Comparison of ENCODE assay signal across 30 mouse cellular contexts in the genomic region with DNA sequence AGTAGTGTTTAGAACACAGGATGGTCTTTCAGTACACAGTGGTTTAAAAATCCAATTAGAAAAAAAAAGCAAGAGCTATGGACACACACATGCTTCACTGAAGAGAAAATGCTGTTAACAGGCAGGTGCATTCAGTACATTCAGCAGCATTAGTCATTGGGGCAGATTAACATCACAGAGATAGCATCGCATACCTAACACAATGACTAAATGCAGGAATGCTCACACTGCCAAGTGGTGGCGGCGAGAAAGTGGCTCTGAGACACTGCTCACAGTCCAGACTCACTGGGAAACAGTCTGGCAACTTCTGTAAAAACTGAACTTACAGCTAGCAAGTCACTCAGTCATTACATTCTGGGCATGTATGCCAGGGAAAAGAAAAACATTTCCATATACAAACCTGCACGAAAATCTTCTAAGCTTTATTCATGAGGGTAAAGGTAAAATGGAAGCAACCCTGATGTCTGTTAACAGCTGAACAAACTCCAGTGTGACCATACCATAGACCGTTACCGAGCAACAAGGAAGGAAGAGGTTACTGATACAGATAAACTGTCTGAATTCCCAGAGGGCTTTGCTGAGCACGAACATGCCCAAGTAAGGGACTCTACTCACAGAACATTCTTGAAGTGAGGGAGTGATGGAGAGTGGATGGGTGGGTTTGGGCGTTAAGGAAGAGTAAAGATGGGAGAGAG.
DNase-seq lines count a peak whose midpoint lies in the region; ATAC-seq and TF ChIP-seq lines count a peak whose summit lies in the region.
"Had no signal": no experiment of that assay in that cellular context is flagged by ENCODE, and none has a peak within 500 bp of the region (broad histone marks: within the 10 kb centered on the region; RNA-seq: fewer than 3 reads in every experiment).

No protein-coding gene starts in this region.

- peak; percentile 77 for DNase-seq in 3134 (ENCODE audit: extremely low read depth, insufficient read length, low spot score)
- peak; percentile 82 for DNase-seq in 3T3-L1 (ENCODE audit: low read depth, low spot score)
- DNase-seq in Muller cell, postnatal 12 days (ENCODE audit: inconsistent ontology term), result peak; percentile 86
- DNase-seq in brain, adult 2 months (ENCODE audit: low read depth, low spot score), result peak; percentile 33
- DNase-seq in kidney, adult 8-10 months, result no peak
- no peak for DNase-seq in spleen, adult 18-20 months
- no peak for DNase-seq in midbrain, postnatal 0 days (ENCODE audit: low spot score)
- no peak for DNase-seq in thymus, postnatal 14 days
- DNase-seq: adrenal gland, adult 2 months; adrenal gland, postnatal 36 days; cerebellum, adult 2 months; cerebellum, postnatal 14 days; gastrocnemius, postnatal 25 days; heart, postnatal 10 days; kidney, adult 18-20 months; kidney, postnatal 36 days; liver, embryonic 13.5 days; lung, adult 2 months; lung, postnatal 14 days; right cerebral cortex, postnatal 4 days had no signal

- no peaks in the 10 kb centered on the region for H3K9me3 ChIP-seq in midbrain, postnatal 0 days (ENCODE audit: low read length)
- H3K9me3 ChIP-seq: forebrain, embryonic 13.5 days; heart, embryonic 13.5 days; limb, embryonic 10.5 days; limb, embryonic 15.5 days; liver, embryonic 13.5 days; midbrain, embryonic 10.5 days; neural tube, embryonic 13.5 days had no signal

- H3K27me3 ChIP-seq in midbrain, postnatal 0 days (ENCODE audit: insufficient read depth, low read length), result 0 out of 2 replicates have a peak, but pooled peaks cover 5% of the 10 kb centered on the region
- H3K27me3 ChIP-seq: forebrain, embryonic 13.5 days; heart, embryonic 13.5 days; limb, embryonic 15.5 days; liver, embryonic 13.5 days had no signal

- no peak overlapping the region for H3K9ac ChIP-seq in midbrain, postnatal 0 days (replicated peaks; ENCODE audit: low read length, poor library complexity, severe bottlenecking)
- H3K9ac ChIP-seq: forebrain, embryonic 13.5 days; heart, embryonic 13.5 days; limb, embryonic 15.5 days; liver, embryonic 13.5 days; neural tube, embryonic 13.5 days had no signal

- TF ChIP-seq CTCF in midbrain, postnatal 0 days (IDR thresholded peaks at IDR 0.05), result no peak

- no peak overlapping the region for H3K4me2 ChIP-seq in midbrain, postnatal 0 days (ENCODE audit: low read depth, low read length, poor library complexity, severe bottlenecking)
- H3K4me2 ChIP-seq: forebrain, embryonic 13.5 days; heart, embryonic 13.5 days; limb, embryonic 15.5 days; liver, embryonic 13.5 days; neural tube, embryonic 13.5 days had no signal

- no peak overlapping the region for H3K4me3 ChIP-seq in midbrain, postnatal 0 days (ENCODE audit: low read depth, low read length)
- H3K4me3 ChIP-seq: forebrain, embryonic 13.5 days; heart, embryonic 13.5 days; layer of hippocampus, adult 2 months; limb, embryonic 10.5 days; limb, embryonic 15.5 days; liver, embryonic 13.5 days; midbrain, embryonic 10.5 days; neural tube, embryonic 13.5 days had no signal

- 76% methylated on average over 8 of the region's 8 CpGs for WGBS in midbrain, postnatal 0 days

- no peak for ATAC-seq in midbrain, postnatal 0 days (ENCODE audit: low FRiP score)
- ATAC-seq: activated CD4-positive, CD25-positive, alpha-beta regulatory T cell, adult 4 months; forebrain, embryonic 13.5 days; hindbrain, embryonic 16.5 days; midbrain, embryonic 16.5 days had no signal

- H3K4me1 ChIP-seq in midbrain, postnatal 0 days (ENCODE audit: insufficient read depth, low read length), result no peaks in the 10 kb centered on the region
- H3K4me1 ChIP-seq: forebrain, embryonic 13.5 days; limb, embryonic 10.5 days; limb, embryonic 15.5 days; liver, embryonic 13.5 days; midbrain, embryonic 10.5 days; neural tube, embryonic 13.5 days had no signal

- H3K27ac ChIP-seq in midbrain, postnatal 0 days (ENCODE audit: low read depth, low read length), result no peak overlapping the region
- H3K27ac ChIP-seq: forebrain, embryonic 13.5 days; heart, embryonic 13.5 days; layer of hippocampus, adult 2 months; limb, embryonic 10.5 days; limb, embryonic 15.5 days; liver, embryonic 13.5 days; midbrain, embryonic 10.5 days; neural tube, embryonic 13.5 days had no signal

- no peaks in the 10 kb centered on the region for H3K36me3 ChIP-seq in midbrain, postnatal 0 days (ENCODE audit: insufficient read depth, low read length)
- H3K36me3 ChIP-seq: heart, embryonic 13.5 days; limb, embryonic 10.5 days; limb, embryonic 15.5 days; liver, embryonic 13.5 days; midbrain, embryonic 10.5 days; neural tube, embryonic 13.5 days had no signal

Comparison
In these comparisons a context has a peak if more than half of its experiments do, and no peak if none do; other contexts are left out.
1. DNase-seq: peak in 3134 (single experiment), 3T3-L1 (single experiment), Muller cell, postnatal 12 days (single experiment) and brain, adult 2 months (single experiment); none in kidney, adult 8-10 months (0 of 2), spleen, adult 18-20 months (0 of 2), midbrain, postnatal 0 days (single experiment) and thymus, postnatal 14 days (single experiment).